In genomic region chr7:92135624-92136023, GRCm38 (mm10) we compare ENCODE assay signal across 35 mouse cellular contexts.
"Had no signal": no experiment of that assay in that cellular context is flagged by ENCODE, and none has a peak within 500 bp of the region (broad histone marks: within the 10 kb centered on the region; RNA-seq: fewer than 3 reads in every experiment).

No protein-coding gene starts in this region.

- H3K9me3 ChIP-seq: heart, embryonic 10.5 days; heart, embryonic 12.5 days; heart, embryonic 15.5 days; hindbrain, embryonic 10.5 days; hindbrain, embryonic 12.5 days; hindbrain, embryonic 13.5 days; hindbrain, embryonic 15.5 days; intestine, embryonic 15.5 days; kidney, embryonic 15.5 days had no signal

- H3K36me3 ChIP-seq: heart, embryonic 10.5 days; heart, embryonic 12.5 days; heart, embryonic 15.5 days; hindbrain, embryonic 10.5 days; hindbrain, embryonic 12.5 days; hindbrain, embryonic 13.5 days; hindbrain, embryonic 15.5 days; intestine, embryonic 15.5 days; kidney, embryonic 15.5 days had no signal

- DNase-seq: heart, adult 18-20 months; heart, adult 2 months; heart, postnatal 10 days; heart, postnatal 36 days; heart, postnatal 4 days; kidney, adult 11 months; kidney, adult 18-20 months; kidney, adult 2 months; kidney, adult 8-10 months; kidney, adult 9 months; kidney, postnatal 10 days; kidney, postnatal 14 days; kidney, postnatal 25 days; kidney, postnatal 36 days; kidney, postnatal 4 days; layer of hippocampus, adult 9-11 months; layer of hippocampus, postnatal 36 days had no signal

- H3K27ac ChIP-seq: heart, adult 2 months; heart, embryonic 10.5 days; heart, embryonic 15.5 days; hindbrain, embryonic 10.5 days; hindbrain, embryonic 12.5 days; hindbrain, embryonic 13.5 days; hindbrain, embryonic 14.5 days; hindbrain, embryonic 15.5 days; hindbrain, postnatal 0 days; intestine, embryonic 15.5 days; kidney, embryonic 15.5 days; kidney, postnatal 0 days; layer of hippocampus, adult 2 months had no signal

- H3K9ac ChIP-seq: heart, embryonic 12.5 days; heart, embryonic 15.5 days; hindbrain, embryonic 12.5 days; hindbrain, embryonic 13.5 days; hindbrain, embryonic 14.5 days; hindbrain, embryonic 15.5 days; intestine, embryonic 15.5 days; kidney, embryonic 15.5 days had no signal

- H3K27me3 ChIP-seq: heart, embryonic 12.5 days; heart, embryonic 15.5 days; hindbrain, embryonic 12.5 days; hindbrain, embryonic 13.5 days; hindbrain, embryonic 15.5 days; intestine, embryonic 15.5 days; kidney, embryonic 15.5 days had no signal

- H3K4me2 ChIP-seq: heart, embryonic 11.5 days; heart, embryonic 12.5 days; heart, embryonic 15.5 days; hindbrain, embryonic 12.5 days; hindbrain, embryonic 13.5 days; hindbrain, embryonic 14.5 days; hindbrain, embryonic 15.5 days; intestine, embryonic 15.5 days; kidney, embryonic 15.5 days had no signal

- H3K4me3 ChIP-seq: heart, adult 2 months; heart, embryonic 10.5 days; heart, embryonic 12.5 days; heart, embryonic 15.5 days; hindbrain, embryonic 10.5 days; hindbrain, embryonic 12.5 days; hindbrain, embryonic 13.5 days; hindbrain, embryonic 15.5 days; intestine, embryonic 15.5 days; kidney, embryonic 15.5 days; layer of hippocampus, adult 2 months had no signal

- H3K4me1 ChIP-seq: heart, embryonic 10.5 days; heart, embryonic 12.5 days; hindbrain, embryonic 10.5 days; hindbrain, embryonic 12.5 days; hindbrain, embryonic 13.5 days; hindbrain, embryonic 15.5 days; intestine, embryonic 15.5 days; kidney, embryonic 15.5 days had no signal

- ATAC-seq: hindbrain, embryonic 16.5 days; hindbrain, postnatal 0 days; inflammation-experienced regulatory T-cells, adult 6 months; intestine, embryonic 15.5 days; intestine, embryonic 16.5 days; intestine, postnatal 0 days had no signal
